Mouse (Mus musculus): ENCODE data around the gene Zkscan17.

DNA sequence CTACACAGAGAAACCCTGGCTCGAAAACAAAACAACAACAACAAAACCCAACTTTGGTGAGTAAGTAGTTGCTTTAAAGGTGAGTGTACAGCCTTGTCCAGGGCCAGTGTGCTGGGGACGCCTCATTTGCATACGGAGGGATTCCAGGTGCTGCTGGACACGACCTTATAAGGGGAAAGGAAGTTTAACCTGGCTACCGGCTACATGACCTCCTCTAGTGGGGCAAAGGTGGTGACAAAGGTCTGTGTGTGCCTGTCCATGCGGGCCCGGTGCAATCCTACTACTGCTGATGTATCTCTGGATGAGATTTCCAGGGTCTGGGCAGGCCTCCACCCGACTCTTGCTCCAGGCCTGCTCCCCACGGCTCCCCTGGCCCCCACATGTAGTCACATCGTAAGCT is 13.8 kb downstream of the Zkscan17 start:
- TF ChIP-seq KAT2A (IDR thresholded peaks at IDR 0.05; ENCODE audit: insufficient replicate concordance, low read length) (no peak), POLR2A (IDR thresholded peaks at IDR 0.05; ENCODE audit: low read depth, low read length) (no peak), ZMIZ1 (IDR thresholded peaks at IDR 0.05; ENCODE audit: low read depth, low read length) (no peak), CTCF (conservative IDR thresholded peaks at IDR 0.05 in 1 of 2, IDR thresholded peaks at IDR 0.05 in 1 of 2; ENCODE audit: low read depth in 2 of 2, low read length in 2 of 2) (no peak), TBP (conservative IDR thresholded peaks at IDR 0.05; ENCODE audit: low read depth, low read length) (no peak), EP300 (IDR thresholded peaks at IDR 0.05; ENCODE audit: low read length) (no peak), CHD1 (IDR thresholded peaks at IDR 0.05; ENCODE audit: low read depth, low read length) (no peak), JUN (IDR thresholded peaks at IDR 0.05; ENCODE audit: insufficient read depth, low read depth, low read length) (no peak), USF1 (IDR thresholded peaks at IDR 0.05; ENCODE audit: low read depth, low read length) (no peak)
